Mouse (Mus musculus): Measurements from ENCODE around the gene Spc25.
A peak's percentile ranks its signal among the peaks of the same experiment; 100 is the strongest.

Gene Spc25

DNA sequence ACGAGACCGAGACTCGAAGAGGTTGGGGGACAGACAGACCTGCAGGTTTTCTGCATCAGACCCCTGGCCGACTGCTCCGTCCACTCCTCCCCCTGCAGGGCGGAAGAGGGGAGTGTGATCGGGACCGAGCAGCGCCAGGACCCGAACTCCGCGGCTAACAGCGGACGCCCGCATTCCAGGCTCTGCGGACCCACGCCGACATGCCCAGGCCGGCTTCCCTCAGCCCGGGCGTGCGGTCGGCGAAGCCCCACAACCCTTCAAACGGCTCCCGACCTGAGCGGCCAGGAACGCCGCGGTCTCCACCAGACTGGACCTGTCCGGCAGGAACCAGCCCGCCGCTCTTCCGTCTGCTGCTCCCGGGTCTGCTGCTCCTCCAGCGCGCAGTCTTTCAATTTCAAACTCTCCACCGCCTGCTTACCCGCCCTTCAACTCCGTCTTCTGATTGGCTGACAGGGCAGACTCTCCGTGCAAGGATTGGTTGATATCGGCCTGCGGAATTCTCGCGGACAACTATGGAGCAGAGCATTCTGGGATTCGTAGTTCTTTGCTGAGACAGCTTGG lies at the start of gene Spc25:
Gene Spc25 (minus strand): TSS at position 404 of the 561 bp plus-strand sequence.
- DNase-seq (ENCODE audit: low spot score) = peak; percentile 95

DNA sequence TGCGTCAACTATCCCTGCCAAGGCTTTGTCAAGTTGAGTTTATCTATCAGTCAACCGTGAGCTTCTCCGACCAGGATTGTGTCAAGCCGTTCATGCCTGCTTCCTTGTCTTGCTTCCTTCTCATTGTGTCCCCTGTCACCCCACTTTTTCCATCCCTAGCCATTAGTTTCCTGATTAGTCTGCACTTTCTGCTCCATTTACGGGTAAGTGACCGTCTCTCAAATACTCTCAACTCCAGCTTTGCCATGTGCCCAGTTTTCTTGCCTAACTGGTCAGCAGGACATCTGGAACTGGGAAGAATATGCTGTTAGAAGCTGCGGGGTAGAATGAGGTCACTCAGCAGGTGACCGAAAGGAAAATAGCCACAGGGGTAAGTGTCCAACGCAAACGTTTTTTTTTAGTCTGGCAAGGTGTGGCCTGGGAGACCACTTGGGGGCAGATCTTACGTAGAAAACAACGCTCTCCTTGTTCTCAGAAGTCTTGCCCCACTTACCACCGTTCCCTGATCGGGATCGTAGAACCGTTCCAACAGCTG lies 42.3 kb upstream of the Spc25 start:
- DNase-seq (ENCODE audit: low spot score) = peak; percentile 72

- no peak for DNase-seq (ENCODE audit: low spot score)
Measured at GRCm38 (mm10) chr2:69247081-69247480, 41.1 kb upstream of the Spc25 start.

GRCm38 (mm10) chr2:69244924-69245323 lies 38.9 kb upstream of the Spc25 start:
- no peak for DNase-seq (ENCODE audit: low spot score)

GRCm38 (mm10) chr2:69239315-69239714 lies 33.3 kb upstream of the Spc25 start:
- DNase-seq (ENCODE audit: low spot score) = no peak

GRCm38 (mm10) chr2:69234976-69235678 lies 29.1 kb upstream of the Spc25 start:
- DNase-seq (ENCODE audit: low spot score) = peak; percentile 56

GRCm38 (mm10) chr2:69232101-69232500 lies 26.1 kb upstream of the Spc25 start:
- no peak for DNase-seq (ENCODE audit: low spot score)

DNA sequence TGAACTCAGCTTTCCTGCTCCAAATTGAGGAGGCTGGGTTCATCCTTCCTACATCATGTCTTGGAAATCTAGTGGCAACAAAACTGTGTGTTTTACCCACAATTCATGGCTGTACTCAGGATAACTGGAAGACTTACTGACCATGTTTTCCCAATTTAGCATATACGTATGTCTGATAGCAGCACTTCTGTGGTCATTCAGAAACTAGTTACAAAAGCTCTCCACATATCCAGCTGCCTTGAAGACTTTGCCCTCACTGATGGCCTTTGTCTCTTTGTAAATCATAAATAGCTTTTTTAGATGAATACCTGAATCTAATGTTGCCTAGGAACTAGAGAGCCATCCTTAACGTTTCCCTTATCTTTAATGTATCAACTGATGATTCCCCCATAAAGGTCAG lies 24.1 kb upstream of the Spc25 start:
- no peak for DNase-seq (ENCODE audit: low spot score)

DNA sequence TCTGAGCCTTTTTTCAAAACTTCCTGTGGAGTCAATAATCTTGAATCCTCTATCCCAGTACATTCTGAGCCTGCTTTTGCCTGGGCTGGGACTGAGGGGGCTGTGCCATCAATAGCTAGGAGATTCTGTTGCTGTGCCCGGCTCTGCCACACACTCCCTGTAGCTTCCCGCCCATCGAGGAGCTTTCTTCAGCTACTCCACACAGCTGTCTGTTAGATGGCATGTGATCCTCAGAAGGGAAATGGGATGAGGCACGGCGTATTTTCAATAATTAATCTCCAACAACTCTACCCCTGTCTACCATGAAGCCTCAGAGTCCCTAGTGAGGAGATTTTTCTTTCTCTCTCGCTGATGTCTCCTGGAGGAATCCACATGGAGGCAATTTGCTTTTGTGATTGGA lies 22.6 kb upstream of the Spc25 start:
- no peak for DNase-seq (ENCODE audit: low spot score)

- no peak for DNase-seq (ENCODE audit: low spot score)
Measured at GRCm38 (mm10) chr2:69226876-69227275, 20.9 kb upstream of the Spc25 start.

- no peak for DNase-seq (ENCODE audit: low spot score)
Measured at GRCm38 (mm10) chr2:69224724-69225123, 18.7 kb upstream of the Spc25 start.

- no peak for DNase-seq (ENCODE audit: low spot score)
Measured at GRCm38 (mm10) chr2:69222815-69223214, 16.8 kb upstream of the Spc25 start.

DNA sequence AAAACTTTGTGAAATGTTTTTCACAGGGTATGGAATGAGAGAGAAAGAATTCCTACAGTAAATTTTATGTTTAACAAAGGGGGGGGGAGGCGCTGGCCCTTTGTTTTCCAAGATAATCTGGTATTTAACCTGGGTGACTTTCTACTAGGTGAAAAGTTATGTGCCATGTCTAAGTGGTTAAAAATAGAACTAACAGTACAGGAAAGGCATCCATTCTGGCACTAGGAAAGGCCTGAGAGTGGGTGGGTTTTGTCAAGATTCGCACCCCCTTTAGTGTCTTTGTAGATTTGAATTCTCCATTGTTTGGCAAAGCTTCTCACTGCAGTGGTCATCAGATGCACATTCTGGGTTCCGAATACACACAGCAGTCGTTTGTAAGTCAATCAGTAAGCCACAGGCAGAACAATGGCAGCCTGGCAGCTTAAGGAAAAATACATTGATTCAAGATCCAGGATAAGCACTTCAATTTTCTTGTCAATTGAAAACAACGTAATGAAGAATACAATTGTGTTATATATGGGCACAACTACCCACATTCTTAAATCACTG lies 15.9 kb upstream of the Spc25 start:
- no peak for DNase-seq (ENCODE audit: low spot score)

DNA sequence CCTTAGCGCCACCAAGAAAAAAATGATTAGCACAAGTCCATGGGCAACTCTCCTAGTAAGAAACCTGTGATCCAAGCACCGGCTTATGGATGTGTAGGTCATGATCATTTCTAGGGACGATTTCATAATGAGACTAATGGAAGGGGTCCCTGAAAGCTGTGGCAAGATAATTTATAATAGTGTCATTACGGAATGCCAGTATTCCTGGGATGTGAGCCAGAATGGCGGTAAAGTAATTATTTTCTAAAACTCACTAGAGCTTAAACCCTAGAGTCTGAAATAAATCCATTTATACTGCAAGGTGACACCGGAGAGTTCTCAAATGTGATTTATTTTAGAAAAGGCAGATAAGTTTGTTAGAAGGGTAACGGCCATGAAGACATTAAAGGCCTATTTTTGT lies 9.2 kb upstream of the Spc25 start:
- DNase-seq (ENCODE audit: low spot score) = no peak

DNA sequence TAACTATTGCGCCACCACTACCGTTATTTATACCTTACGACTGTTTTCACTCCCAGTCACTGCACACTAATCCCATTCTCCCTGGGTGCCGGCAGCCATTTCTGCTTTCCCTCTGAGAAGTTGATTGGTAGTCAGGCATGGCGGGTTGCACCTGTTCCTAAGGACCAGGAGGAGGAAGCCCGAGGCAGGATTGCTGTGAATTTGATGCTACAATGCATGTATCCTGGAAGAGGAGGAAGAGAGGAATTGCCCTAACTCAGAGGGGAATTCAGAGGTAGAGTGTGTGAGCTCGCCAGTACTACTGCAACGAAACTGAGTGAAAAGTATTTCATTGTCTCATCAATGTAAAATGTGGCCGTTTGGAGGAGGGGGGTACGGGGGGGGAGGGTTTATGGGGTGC lies 6.7 kb upstream of the Spc25 start:
- DNase-seq (ENCODE audit: low spot score) = no peak

DNA sequence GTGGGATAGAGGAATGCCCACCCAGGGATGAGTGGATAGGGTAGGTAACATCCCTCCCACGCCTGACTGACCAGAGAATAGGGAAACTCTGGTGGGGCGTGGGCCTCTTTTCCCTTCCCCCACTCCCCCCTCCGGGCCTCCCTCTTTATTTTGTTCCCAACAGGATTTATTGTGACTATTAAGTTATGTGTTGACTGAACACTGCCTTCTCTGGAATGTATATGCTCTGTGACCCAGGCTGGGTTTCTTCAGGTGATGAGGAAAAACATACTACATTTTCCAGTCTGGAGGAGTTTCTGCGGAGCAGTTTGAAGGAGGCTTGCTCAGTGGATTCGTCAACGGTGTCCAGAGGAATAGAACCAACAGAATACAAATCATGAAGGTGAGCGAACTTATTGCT lies 4.8 kb upstream of the Spc25 start, which contains the start of gene G6pc2:
Gene G6pc2 (plus strand): TSS at position 301 of the 400 bp plus-strand sequence.
- DNase-seq (ENCODE audit: low spot score) = no peak

DNA sequence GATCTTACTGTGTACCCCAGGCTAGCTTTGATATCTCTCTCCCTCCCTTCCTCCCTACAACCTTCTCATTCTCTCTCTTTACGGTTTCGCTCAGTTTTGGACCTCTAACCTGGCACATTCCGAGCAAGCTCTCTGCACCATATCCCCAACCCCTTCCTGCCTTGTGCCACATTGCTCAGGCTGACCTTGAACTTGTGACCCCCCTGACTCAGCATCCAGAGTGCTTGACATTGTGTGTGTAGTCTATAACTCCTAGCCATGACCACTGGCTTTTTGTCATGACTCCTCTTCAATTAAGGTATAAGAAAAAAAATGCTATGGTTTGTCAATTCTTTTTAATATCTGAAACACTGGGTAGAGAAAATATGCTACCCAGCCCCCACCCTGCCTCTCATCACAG lies 3.7 kb upstream of the Spc25 start:
- DNase-seq (ENCODE audit: low spot score) = no peak

- peak; percentile 10 for DNase-seq (ENCODE audit: low spot score)
Measured at GRCm38 (mm10) chr2:69206523-69206922, 529 bp upstream of the Spc25 start.

DNA sequence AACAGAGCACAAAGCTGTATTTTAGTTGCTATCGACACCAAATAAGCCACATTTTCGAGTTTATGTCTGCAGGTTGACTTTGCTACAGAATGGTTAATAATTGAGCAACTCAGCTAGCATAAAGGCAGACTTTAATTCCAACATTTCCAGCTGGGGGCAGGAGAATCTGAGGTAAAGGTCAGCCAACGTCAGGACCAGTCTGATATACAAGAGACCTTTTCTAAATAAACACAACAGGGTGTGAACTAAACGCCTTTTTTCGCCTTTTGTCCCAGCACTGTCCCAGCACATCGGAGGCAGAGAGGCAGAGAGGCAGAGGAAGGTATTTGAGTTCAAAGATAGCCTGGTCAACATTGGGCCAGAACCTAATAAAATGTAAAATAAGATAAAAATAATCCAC lies 809 bp downstream of the Spc25 start:
- no peak for DNase-seq (ENCODE audit: low spot score)

GRCm38 (mm10) chr2:69193555-69193954 lies 12.4 kb downstream of the Spc25 start:
- no peak for DNase-seq (ENCODE audit: low spot score)

GRCm38 (mm10) chr2:69191059-69191458 lies 14.9 kb downstream of the Spc25 start:
- DNase-seq (ENCODE audit: low spot score) = no peak

DNA sequence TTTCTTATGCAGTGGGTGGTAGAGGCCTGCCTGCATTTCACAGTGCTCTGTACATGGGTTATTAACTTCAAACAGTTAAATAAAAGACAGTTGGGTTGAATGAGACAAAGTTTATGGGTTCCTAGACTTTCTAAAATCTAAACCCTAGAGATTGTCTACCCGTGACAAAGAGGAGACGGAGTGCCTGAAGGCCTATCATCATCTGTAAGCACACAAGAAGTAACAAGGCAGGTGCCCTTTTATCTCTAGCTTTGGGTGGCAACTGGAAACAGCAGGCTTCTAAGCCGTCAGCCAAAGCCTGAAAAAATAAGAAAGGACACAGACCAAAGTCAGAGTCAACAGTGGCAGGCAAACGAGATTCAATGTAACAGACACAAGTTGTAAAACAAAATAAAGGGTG lies 16.8 kb downstream of the Spc25 start:
- no peak for DNase-seq (ENCODE audit: low spot score)

- no peak for DNase-seq (ENCODE audit: low spot score)
Measured at GRCm38 (mm10) chr2:69188732-69189131, 17.3 kb downstream of the Spc25 start.

All from retina, embryonic 14.5 days (tissue).